Mouse (Mus musculus): ENCODE results near the gene Pcif1. TPM values are rescaled to one million over a fixed set of nuclear protein-coding genes. Genes with fewer than 3 reads are reported as not detected.
"Not testable (repeated sequence)": the region's sequence is repeated elsewhere in the genome, so short reads cannot be mapped to it uniquely, and the experiment has no call there.

The Pcif1 gene
- polyA plus RNA-seq (2012; rRNA removed), result 39.1 and 41.7 TPM in 2 replicates

DNA sequence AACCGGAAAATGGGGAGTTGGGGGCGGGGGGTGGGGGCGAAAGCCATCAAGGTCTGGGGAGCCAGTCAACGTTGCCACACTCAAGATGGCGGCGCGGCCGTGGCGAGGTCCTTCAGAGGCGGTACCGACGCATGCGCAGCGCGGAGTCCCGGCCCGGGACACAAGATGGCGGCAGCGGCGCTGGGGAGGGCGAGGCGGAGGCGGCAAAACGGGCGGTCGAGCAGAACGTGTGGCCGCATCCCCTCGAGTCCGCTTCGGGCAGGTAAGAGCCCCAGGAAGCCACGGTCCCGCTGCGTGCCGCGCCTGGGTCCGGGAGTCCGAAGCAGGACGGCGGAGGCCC lies at the start of gene Pcif1:
Gene Pcif1, plus strand, starts transcription at position 77 of the 340 bp plus-strand sequence.
- Histone ChIP-seq H3K27ac (ENCODE audit: insufficient read depth, low read length) (peak within 1 kb of the TSS; percentile 99), H3K4me1 (ENCODE audit: control insufficient read depth, insufficient read depth, low read length) (peaks cover 3% of the 10 kb centered on the region; the same call in 1 of the 2 replicates), H3K4me3 (ENCODE audit: insufficient read depth, low read length) (peak within 1 kb of the TSS; percentile 62)
- no peak for TF ChIP-seq CTCF (IDR thresholded peaks at IDR 0.05; ENCODE audit: extremely low read depth, insufficient read depth, low read length)
- TF ChIP-seq POLR2A (IDR thresholded peaks at IDR 0.05; ENCODE audit: extremely low read depth, insufficient read depth, low read length), result peak; percentile 80

DNA sequence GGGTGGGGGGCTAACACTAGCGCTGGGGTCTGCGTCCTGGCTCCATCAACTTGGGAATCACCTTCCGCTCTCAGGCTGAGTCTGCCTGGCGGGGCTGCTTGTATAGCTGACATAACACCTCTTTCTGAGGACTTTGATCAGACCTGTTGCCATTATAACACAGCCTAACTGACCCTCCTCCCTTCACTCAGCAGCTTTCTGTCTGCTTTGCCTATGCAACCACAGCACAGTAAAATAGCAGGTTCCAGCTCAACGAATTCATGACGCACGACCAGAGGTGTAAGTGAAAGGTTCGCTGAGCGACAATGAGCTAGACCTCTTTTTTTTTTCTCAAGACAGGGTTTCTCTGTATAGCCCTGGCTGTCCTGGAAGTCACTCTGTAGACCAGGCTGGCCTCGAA lies 48.1 kb upstream of the Pcif1 start:
- Histone ChIP-seq H3K27ac (ENCODE audit: insufficient read depth, low read length) (no peak overlapping the region), H3K4me1 (ENCODE audit: control insufficient read depth, insufficient read depth, low read length) (peaks cover under 1% of the 10 kb centered on the region; the same call in 1 of the 2 replicates), H3K4me3 (ENCODE audit: insufficient read depth, low read length) (no peak overlapping the region)
- TF ChIP-seq CTCF (IDR thresholded peaks at IDR 0.05; ENCODE audit: extremely low read depth, insufficient read depth, low read length) (no peak), POLR2A (IDR thresholded peaks at IDR 0.05; ENCODE audit: extremely low read depth, insufficient read depth, low read length) (no peak)

- no peak for TF ChIP-seq CTCF (IDR thresholded peaks at IDR 0.05; ENCODE audit: extremely low read depth, insufficient read depth, low read length)
- TF ChIP-seq POLR2A (IDR thresholded peaks at IDR 0.05; ENCODE audit: extremely low read depth, insufficient read depth, low read length), result no peak
Measured at GRCm38 (mm10) chr2:164832032-164832747, 46.9 kb upstream of the Pcif1 start.

DNA sequence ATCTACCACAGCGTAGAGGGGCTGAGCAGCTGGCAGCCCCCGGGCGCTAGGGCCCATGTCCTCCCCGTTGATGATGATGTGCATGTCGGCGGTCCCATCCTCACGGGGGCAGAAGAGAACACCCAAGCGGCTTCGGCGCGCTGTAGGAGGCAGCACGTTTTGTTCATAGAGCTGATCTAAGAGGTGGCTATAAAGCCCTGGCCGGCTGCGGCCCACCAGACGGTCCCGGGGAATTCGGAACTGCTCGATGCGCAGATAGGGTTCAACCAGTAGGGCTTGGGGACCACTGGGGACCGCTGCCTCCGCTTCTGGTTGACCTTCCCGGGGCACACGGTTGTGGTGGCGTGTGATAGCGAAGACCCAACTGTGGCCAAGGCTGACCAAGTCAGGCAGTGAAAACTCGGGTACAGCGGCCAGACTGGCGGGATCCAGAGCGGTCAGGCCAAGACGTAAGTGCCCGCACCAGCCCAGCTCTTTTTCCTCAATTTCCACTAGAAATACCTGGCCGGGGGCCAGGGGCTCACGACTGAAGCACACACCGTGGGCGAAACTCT lies 46.3 kb upstream of the Pcif1 start, which contains the start of gene Ctsa:
Gene Ctsa, plus strand, starts transcription at position 126 of the 554 bp plus-strand sequence.
- H3K4me3 ChIP-seq (ENCODE audit: insufficient read depth, low read length), result peak within 1 kb of the TSS; percentile 50
- TF ChIP-seq POLR2A (IDR thresholded peaks at IDR 0.05; ENCODE audit: extremely low read depth, insufficient read depth, low read length) (peak; percentile 55; the same call in 1 of the 2 replicates), CTCF (IDR thresholded peaks at IDR 0.05; ENCODE audit: extremely low read depth, insufficient read depth, low read length) (peak; percentile 37)
- H3K27ac ChIP-seq (ENCODE audit: insufficient read depth, low read length), result peak within 1 kb of the TSS; percentile 77
- H3K4me1 ChIP-seq (ENCODE audit: control insufficient read depth, insufficient read depth, low read length), result no peaks in the 10 kb centered on the region

More at GRCm38 (mm10) chr2:164832032-164832747, 46.9 kb upstream of the Pcif1 start:
- Histone ChIP-seq H3K4me1 (ENCODE audit: control insufficient read depth, insufficient read depth, low read length) (no peaks in the 10 kb centered on the region), H3K4me3 (ENCODE audit: insufficient read depth, low read length) (peak overlapping the region; percentile 50; the same call in 1 of the 2 replicates), H3K27ac (ENCODE audit: insufficient read depth, low read length) (no peak overlapping the region)

DNA sequence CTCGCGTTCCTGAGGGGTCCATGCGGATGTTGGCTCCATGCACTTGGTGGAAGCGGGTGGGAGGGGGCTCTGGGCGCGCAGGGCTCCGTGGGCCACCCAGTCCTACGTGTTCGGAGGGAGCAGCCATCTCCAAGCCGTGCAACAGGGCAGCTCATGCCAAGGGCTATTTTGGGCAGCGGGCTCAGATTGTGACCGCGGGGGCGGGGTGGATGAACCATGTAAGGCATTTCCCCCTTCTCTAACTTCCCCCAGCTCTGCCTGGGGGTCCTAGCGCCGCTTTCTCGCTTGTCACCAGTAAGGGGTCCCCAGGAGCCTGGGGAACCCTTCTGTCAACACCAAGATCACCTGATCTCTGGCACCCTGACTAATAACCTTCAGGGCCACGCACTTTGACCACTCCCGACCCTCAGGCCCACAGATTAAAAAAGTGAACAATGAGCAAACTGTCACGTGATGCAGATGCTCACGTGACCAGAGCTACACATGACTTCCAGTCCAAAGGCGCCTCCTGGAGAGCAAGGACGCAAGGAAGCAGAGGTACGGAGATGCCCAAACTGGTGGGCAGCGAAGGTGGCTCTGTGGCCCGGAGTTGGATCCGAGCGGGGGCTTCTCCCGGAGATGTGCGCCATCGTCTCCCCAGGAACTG lies 45.7 kb upstream of the Pcif1 start, which contains the start of gene Neurl2:
Gene Neurl2, minus strand, starts transcription at position 143 of the 646 bp plus-strand sequence.
- H3K4me3 ChIP-seq (ENCODE audit: insufficient read depth, low read length), result peak within 1 kb of the TSS; percentile 50
- TF ChIP-seq CTCF (IDR thresholded peaks at IDR 0.05; ENCODE audit: extremely low read depth, insufficient read depth, low read length) (no peak), POLR2A (IDR thresholded peaks at IDR 0.05; ENCODE audit: extremely low read depth, insufficient read depth, low read length) (peak; percentile 90)
- H3K27ac ChIP-seq (ENCODE audit: insufficient read depth, low read length), result peak within 1 kb of the TSS; percentile 77
- H3K4me1 ChIP-seq (ENCODE audit: control insufficient read depth, insufficient read depth, low read length), result no peaks in the 10 kb centered on the region

GRCm38 (mm10) chr2:164834531-164834930 lies 44.6 kb upstream of the Pcif1 start:
- 0 out of 2 replicates have a peak, but pooled peaks have one; percentile 15 for TF ChIP-seq POLR2A (IDR thresholded peaks at IDR 0.05; ENCODE audit: extremely low read depth, insufficient read depth, low read length)
- TF ChIP-seq CTCF (IDR thresholded peaks at IDR 0.05; ENCODE audit: extremely low read depth, insufficient read depth, low read length), result 0 out of 2 replicates have a peak, but pooled peaks have one; percentile 1
- no peaks in the 10 kb centered on the region for H3K4me1 ChIP-seq (ENCODE audit: control insufficient read depth, insufficient read depth, low read length)
- no peak overlapping the region for H3K27ac ChIP-seq (ENCODE audit: insufficient read depth, low read length)
- H3K4me3 ChIP-seq (ENCODE audit: insufficient read depth, low read length), result peak overlapping the region; percentile 50

DNA sequence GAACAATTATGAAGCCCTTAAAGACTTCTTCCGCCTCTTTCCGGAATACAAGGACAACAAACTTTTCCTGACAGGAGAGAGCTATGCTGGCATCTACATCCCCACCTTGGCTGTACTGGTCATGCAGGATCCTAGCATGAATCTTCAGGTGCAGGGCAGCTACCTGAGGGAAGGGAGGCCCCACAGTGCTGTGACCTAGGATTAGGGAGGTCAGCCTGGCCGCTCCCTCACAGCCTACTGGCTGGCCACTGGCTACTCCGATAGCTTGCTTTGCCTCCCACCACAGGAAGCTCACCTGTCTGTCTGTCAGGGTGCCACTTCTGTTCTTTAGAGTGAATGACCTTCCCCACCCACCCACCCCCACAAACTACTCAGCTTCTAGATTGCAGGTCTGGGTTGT lies 43.9 kb upstream of the Pcif1 start:
- no peak overlapping the region for H3K4me3 ChIP-seq (ENCODE audit: insufficient read depth, low read length)

GRCm38 (mm10) chr2:164845782-164846181 lies 33.3 kb upstream of the Pcif1 start:
- Histone ChIP-seq H3K4me3 (ENCODE audit: insufficient read depth, low read length) (no peak overlapping the region), H3K4me1 (ENCODE audit: control insufficient read depth, insufficient read depth, low read length) (no peaks in the 10 kb centered on the region), H3K27ac (ENCODE audit: insufficient read depth, low read length) (no peak overlapping the region)
- TF ChIP-seq POLR2A (IDR thresholded peaks at IDR 0.05; ENCODE audit: extremely low read depth, insufficient read depth, low read length) (no peak), CTCF (IDR thresholded peaks at IDR 0.05; ENCODE audit: extremely low read depth, insufficient read depth, low read length) (no peak)

More for the DNA sequence above, 43.9 kb upstream of the Pcif1 start:
- TF ChIP-seq POLR2A (IDR thresholded peaks at IDR 0.05; ENCODE audit: extremely low read depth, insufficient read depth, low read length), result no peak
- no peak for TF ChIP-seq CTCF (IDR thresholded peaks at IDR 0.05; ENCODE audit: extremely low read depth, insufficient read depth, low read length)
- no peak overlapping the region for H3K27ac ChIP-seq (ENCODE audit: insufficient read depth, low read length)
- no peaks in the 10 kb centered on the region for H3K4me1 ChIP-seq (ENCODE audit: control insufficient read depth, insufficient read depth, low read length)

DNA sequence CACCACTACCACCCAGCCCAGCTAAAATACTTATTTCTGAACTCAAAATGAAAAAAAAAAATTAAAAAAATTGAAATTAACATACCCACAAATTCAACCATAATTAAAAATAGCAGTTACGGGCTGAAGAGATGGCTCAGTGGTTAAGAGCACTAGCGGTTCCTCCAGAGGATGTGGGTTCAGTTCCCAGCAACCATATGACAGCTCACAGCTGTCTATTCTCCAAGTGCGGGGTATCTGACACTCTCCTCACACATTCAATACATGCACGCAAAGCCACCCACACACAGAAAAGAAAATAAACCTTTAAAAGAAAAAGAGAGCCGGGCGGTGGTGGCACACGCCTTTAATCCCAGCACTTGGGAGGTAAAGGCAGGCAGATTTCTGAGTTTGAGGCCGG lies 29.0 kb upstream of the Pcif1 start:
- H3K27ac ChIP-seq (ENCODE audit: insufficient read depth, low read length), result no peak overlapping the region
- H3K4me3 ChIP-seq (ENCODE audit: insufficient read depth, low read length), result no peak overlapping the region
- TF ChIP-seq POLR2A (IDR thresholded peaks at IDR 0.05; ENCODE audit: extremely low read depth, insufficient read depth, low read length) (no peak), CTCF (IDR thresholded peaks at IDR 0.05; ENCODE audit: extremely low read depth, insufficient read depth, low read length) (no peak)
- H3K4me1 ChIP-seq (ENCODE audit: control insufficient read depth, insufficient read depth, low read length), result no peaks in the 10 kb centered on the region

DNA sequence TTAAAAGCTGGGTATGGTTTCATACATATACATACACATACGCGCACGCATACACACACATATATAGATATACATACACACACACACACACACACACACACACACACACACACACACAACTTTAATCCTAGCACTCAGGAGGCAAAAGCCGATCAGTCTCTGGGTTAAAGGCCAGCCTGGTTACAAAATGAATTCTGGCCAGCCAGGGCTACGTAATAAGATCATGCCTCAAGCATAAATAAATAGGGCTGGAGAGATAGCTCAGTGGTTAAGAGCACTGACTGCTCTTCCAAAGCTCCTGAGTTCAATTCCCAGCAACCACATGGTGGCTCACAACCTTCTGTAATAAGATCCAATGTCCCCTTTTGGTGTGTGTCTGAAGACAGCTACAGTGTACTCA lies 23.5 kb upstream of the Pcif1 start:
- H3K4me1 ChIP-seq (ENCODE audit: control insufficient read depth, insufficient read depth, low read length); H3K4me3 ChIP-seq (ENCODE audit: insufficient read depth, low read length); H3K27ac ChIP-seq (ENCODE audit: insufficient read depth, low read length): not testable (repeated sequence)

All from cortical plate, adult 2 months (tissue).